Mouse (Mus musculus): ENCODE measurements around the gene Mpp6.

Mpp6 gene

GRCm38 (mm10) chr6:50223606-50224005 lies 113.6 kb downstream of the Mpp6 start:
- no peak for DNase-seq (ENCODE audit: extremely low spot score, low read depth, low spot score)

GRCm38 (mm10) chr6:50225232-50225631 lies 115.2 kb downstream of the Mpp6 start:
- no peak for DNase-seq (ENCODE audit: extremely low spot score, low read depth, low spot score)

DNA sequence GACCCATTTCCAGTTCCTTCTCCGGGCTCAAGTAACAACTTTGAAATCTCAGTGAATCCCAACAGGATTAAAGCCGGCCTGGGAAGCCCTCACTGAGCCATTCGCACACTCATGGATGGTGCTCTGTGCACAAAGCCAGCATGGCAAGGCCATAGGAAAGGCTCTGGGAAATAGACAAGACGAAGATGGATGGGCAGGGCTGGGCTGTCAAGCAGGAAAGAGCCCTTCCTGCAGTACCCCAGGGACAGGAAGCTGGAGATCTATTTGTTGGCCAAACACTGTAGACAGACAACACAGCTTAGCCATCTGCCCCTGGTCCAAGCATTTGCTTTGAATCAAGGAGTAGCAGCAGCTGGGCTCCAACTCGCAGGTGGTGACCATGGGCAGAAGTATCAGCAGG lies 118.1 kb downstream of the Mpp6 start:
- DNase-seq (ENCODE audit: extremely low spot score, low read depth, low spot score) = no peak

GRCm38 (mm10) chr6:50231288-50231687 lies 121.2 kb downstream of the Mpp6 start:
- DNase-seq (ENCODE audit: extremely low spot score, low read depth, low spot score) = no peak

DNA sequence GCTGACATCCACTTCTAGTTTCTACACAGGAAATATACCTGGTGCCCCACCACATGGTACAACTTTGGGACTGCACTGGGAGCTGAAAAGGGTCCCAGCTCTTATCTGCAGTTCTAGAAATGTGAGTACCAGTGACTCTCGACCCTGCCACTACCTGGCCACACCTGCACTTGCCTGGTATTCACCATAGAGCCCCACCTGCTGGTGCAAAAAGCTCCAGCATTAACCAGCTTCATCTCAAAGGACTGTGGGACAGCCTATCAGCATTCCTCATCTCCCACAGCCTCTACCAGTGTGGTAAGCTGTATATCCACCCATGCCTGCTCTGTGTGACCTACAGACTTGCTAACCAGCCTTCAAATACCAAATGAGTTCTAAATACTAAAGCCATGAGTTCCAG lies 122.9 kb downstream of the Mpp6 start:
- DNase-seq (ENCODE audit: extremely low spot score, low read depth, low spot score) = no peak

DNA sequence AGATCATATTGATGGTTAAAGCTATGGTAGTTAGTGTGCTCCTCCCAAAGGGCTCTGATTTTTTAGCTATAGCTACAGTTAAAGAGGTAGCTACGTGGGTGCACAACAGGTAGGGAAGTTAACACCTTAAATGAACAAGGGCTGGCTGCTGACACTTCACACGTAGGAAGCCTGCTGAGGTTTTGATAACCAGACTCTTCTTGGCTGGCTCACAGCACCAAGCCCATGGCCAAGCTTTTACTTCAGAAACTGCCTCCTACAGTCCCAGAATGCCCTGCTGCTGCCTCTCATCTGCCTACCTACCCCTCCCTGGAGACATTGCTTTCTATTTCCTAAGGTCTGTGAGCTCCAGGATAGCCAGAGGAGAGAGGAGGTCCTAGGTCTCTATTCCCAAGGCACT lies 127.9 kb downstream of the Mpp6 start:
- no peak for DNase-seq (ENCODE audit: extremely low spot score, low read depth, low spot score)

DNA sequence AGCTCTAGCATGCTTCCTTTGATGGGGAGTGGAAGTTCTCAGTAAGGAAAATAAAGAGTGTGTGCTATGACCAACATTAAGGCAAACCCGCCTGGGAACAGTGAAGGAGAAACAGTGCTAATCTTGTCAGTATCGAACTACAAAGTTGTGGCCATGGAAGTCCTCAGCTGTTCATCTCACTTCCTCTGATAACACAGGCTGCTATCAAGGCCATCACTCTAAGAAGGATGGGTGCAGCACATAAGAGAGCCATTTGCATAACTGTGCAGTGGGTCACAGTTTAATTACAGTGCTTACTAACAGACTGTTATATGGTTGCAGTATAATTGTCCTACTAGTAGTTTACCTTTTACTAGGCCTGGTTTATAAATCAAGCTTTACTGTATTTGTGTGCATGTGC lies 129.9 kb downstream of the Mpp6 start:
- DNase-seq (ENCODE audit: extremely low spot score, low read depth, low spot score) = no peak

GRCm38 (mm10) chr6:50240437-50240836 lies 130.4 kb downstream of the Mpp6 start:
- no peak for DNase-seq (ENCODE audit: extremely low spot score, low read depth, low spot score)

GRCm38 (mm10) chr6:50244126-50244525 lies 134.1 kb downstream of the Mpp6 start:
- DNase-seq (ENCODE audit: extremely low spot score, low read depth, low spot score) = no peak

GRCm38 (mm10) chr6:50244967-50245366 lies 134.9 kb downstream of the Mpp6 start:
- DNase-seq (ENCODE audit: extremely low spot score, low read depth, low spot score) = no peak

- no peak for DNase-seq (ENCODE audit: extremely low spot score, low read depth, low spot score)
These were observed 137.3 kb downstream of the Mpp6 start for GRCm38 (mm10) chr6:50247356-50247755.

DNA sequence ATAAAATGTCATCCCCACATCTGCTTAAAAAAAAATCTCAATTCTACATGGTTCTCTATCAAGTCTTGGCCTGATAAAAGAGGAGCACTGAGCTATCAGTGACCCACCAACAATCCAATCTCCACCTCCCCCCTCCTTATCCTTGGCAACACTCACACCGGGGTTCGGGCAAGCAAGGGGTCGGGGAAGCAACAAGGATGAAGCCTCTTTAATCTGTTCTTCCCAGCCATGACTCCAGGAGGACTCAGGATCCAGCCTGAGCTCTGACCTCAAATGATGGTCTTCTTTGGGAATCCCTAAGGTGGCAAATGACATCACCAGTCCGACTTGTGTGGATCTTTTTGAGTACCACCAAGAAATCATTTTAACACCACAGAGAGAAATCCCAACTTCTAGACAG lies 137.8 kb downstream of the Mpp6 start:
- no peak for DNase-seq (ENCODE audit: extremely low spot score, low read depth, low spot score)
